Mouse (Mus musculus) brain, embryonic 14.5 days (tissue): Measurements from ENCODE around the gene Zbtb4. TPM values are rescaled to one million over a fixed set of nuclear protein-coding genes. Genes with fewer than 3 reads are reported as not detected.

Experiments
- DNase-seq: peaks from one replicate; pipeline ENCODE4 v3.0.0-alpha.2; 2011; ENCODE audit warnings: low read depth
- CTCF ChIP-seq: fragments of 200-500 bp; IDR thresholded peaks from 2 replicates; pipeline ENCODE4 v1.5.1; 2012; ENCODE audit warnings: inconsistent platforms, mild to moderate bottlenecking, moderate library complexity, borderline replicate concordance; ENCODE audit not compliant: insufficient read depth, insufficient read length; ENCODE audit errors: extremely low read depth
- POLR2A ChIP-seq: fragments of 200-500 bp; IDR thresholded peaks from 2 replicates; pipeline ENCODE4 v1.6.1; 2012; ENCODE audit warnings: mild to moderate bottlenecking, inconsistent platforms, borderline replicate concordance; ENCODE audit not compliant: poor library complexity, insufficient read depth, insufficient read length, severe bottlenecking; ENCODE audit errors: extremely low read depth
- polyA plus RNA-seq: library from polyadenylated mRNA; depleted of rRNA; stranded (reverse); fragments of >200 nt; gene quantifications from 2 replicates; pipeline ENCODE4 v1.2.3, GENCODE M21; 2012

Zbtb4 gene
- polyA plus RNA-seq, 1 experiment, result 12.1 TPM

DNA sequence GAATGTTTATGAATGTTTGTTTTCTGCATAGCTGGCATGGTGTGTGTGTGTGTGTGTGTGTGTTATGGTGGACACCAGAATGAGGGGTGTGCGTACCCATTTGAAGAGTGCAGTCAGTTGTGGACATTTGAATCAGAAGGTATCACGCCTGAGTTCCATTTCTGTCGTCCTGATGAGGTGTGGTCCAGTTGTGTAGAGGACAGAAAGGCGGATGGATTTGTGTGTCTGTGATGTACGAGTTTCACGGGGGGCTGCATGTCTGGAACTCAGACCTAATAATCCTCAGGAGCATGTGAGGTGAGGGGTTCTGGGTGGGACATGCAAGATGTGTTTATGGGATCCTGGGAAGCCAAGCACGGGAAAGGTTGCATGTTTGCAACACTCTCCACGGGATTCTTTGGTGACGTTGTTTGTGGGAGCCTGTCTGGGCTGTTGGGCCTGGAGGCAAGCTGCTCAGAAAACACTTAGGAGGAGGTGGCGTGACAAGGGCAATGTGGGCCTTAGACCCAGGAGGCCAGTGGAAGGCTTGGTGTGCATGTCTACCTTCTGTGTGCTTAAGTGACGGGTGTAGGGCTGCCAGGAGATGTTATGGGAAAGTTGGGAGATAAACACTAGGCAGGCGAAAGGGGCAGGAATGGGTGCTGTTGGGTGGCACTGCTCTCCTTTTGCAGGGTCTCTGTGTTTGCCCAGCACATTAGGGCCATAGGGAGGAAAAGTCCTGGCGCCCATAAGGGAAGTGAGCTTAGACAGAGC lies 1.3 kb downstream of the Zbtb4 start:
- TF ChIP-seq CTCF (no peak), POLR2A (no peak)
- DNase-seq, result no peak

DNA sequence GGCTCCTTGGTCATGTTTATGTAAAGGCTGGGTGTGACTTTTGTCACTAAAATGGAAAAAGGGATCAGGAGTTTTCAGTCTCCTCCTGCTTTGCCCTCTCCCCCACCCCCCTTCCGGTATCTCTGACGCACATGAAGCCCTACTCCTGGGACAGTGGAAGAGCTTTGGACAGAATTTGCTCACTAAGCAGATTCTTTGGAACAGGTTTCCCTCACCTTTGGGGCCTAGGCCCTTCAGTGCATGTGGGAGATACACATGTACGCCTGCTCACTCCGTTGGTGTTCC lies 1.9 kb downstream of the Zbtb4 start:
- TF ChIP-seq CTCF (no peak), POLR2A (no peak)
- no peak for DNase-seq

DNA sequence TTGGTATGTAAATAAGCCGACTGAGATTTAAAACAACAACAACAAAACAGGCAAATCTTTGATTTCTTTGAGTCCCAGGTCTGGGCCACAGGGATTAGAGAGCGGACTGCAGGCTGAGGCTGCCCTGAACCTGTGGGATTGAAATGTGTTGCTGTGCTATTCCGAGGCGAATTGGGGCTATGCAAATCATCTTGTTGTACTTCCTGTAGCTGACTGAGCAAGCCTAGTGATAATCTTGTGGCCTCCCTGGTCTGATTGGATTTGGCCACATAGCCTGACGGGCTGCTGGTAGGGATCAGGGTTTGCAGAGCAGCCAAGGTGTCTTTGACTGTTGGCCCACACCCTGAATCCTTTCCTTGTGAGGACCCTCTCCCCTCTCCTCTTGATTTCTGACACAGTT lies 9.2 kb downstream of the Zbtb4 start:
- DNase-seq, result no peak
- TF ChIP-seq POLR2A (no peak), CTCF (no peak)

DNA sequence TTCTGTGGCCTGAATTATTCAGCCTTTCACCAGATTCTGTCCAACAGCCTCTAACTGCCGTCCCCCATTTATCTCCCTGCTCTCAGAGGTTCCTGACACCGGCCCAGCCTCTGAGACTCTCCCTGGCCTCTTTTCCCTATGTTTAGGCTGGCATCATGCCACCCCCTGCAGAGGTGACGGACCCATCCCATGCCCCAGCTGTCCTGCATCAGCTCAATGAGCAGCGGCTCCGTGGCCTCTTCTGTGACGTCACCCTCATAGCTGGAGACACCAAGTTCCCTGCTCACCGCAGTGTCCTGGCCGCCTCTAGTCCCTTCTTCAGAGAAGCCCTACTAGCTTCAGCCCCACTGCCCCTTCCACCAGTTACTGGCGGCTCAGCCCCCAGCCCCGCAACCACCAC lies 10.0 kb downstream of the Zbtb4 start:
- TF ChIP-seq POLR2A (no peak), CTCF (no peak)
- no peak for DNase-seq

DNA sequence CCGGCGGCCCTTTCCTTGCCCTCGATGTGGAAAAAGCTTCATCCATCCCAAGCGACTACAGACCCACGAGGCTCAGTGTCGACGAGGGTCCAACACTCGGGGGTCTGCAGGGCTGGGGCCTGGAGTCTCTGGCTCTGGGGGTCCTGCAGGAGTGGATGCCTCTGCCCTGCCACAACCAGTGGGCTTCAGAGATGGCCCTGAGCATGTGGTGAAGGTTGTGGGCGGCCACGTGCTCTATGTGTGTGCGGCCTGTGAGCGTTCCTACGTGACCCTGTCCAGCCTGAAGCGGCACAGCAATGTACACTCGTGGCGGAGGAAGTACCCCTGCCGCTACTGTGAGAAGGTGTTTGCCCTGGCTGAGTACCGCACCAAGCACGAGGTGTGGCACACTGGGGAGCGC lies 10.8 kb downstream of the Zbtb4 start:
- TF ChIP-seq POLR2A, result no peak
- TF ChIP-seq CTCF, result no peak
- DNase-seq, result no peak

DNA sequence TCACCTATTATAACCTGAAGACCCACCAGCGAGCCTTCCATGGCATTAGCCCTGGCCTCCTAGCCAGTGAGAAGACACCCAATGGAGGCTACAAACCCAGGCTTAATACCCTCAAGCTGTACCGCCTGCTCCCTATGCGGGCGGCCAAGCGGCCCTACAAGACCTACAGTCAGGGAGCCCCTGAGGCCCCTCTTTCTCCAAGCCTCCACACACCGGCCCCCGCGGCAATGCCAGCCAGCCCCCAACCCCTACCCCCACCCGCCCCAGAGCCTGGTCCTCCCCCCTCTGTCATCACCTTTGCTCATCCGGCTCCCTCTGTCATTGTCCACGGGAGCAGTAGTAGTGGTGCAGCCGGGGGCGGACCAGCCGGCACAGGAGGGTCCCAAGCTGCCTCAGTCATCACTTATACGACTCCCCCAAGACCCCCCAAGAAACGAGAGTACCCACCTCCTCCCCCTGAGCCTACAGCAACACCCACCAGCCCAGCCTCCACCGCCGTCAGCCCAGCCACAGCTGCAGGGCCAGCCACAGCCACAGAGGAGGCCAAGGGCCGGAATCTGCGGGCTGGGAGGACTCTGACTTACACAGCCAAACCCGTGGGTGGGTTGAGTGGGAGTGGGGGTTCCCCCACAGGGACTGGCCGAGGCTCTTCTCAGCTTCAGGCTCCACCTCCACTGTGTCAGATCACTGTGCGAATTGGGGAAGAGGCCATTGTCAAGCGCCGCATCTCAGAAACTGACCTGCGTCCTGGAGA lies 12.0 kb downstream of the Zbtb4 start:
- no peak for DNase-seq
- TF ChIP-seq CTCF, result no peak
- no peak for TF ChIP-seq POLR2A

DNA sequence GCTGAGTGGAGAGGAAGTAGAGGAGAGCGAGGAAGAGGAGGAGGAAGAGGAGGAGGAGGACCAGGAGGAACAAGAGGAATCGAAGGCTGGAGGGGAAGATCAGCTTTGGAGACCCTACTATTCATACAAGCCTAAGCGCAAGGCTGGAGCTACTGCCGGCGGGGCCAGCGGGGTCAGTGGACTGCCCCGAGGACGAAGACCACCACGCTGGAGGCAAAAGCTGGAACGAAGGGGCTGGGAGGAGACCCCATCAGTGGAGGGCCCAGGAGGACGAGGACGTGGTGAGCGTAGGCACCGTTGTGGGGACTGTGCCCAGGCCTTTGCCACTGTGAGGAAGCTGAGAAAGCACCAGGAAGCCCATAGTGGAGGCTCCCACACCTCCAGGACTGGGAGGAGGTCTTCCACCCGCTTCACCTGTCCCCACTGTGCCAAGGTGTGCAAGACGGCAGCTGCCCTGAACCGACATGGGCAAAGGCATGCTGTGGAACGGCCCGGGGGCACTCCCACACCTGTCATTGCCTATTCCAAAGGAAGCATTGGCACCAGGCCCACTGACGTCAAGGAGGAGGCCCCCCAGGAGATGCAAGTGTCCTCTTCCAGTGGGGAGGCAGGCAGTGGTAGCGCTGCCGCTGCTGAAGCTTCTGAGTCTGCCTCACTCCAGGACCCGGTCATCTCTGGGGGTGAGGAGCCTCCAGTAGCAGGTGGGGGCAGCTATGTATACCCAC lies 12.7 kb downstream of the Zbtb4 start:
- no peak for DNase-seq
- no peak for TF ChIP-seq POLR2A
- TF ChIP-seq CTCF, result no peak

DNA sequence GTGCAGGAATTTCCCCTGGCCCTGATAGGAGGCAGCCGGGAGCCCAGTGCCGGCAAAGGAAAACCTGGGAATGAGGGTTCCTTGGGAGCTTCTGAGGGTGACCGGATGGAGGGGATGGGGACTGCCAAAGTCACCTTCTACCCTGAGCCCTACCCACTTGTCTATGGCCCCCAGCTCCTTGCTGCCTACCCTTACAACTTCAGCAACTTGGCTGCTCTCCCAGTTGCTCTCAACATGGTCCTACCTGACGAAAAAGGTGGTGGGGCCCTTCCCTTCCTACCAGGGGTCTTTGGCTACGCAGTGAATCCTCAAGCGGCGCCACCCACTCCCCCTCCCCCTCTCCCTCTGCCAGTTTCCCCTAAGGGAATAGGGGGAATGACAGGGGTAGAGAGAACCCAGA lies 13.3 kb downstream of the Zbtb4 start:
- DNase-seq, result no peak
- TF ChIP-seq CTCF (no peak), POLR2A (no peak)

DNA sequence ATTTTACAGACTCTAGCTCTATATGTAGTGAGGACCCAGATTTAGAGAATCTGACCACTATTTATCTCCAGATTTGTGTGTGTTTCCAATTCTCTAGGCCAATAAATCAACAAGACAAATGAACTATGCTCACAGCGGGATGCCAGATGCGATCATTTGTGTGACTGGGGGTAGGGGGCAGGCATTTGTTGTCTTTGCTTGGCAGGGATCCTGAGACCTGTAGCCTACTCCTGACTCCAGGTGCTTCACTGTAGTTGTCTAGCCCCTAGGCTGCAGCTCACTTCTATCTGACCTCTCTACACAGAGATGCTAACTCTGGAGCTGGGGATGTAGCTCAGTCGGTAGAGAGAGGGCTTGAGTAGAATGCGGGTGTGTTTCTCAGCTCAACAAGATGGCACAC lies 16.1 kb downstream of the Zbtb4 start:
- TF ChIP-seq POLR2A (no peak), CTCF (no peak)
- DNase-seq, result no peak

DNA sequence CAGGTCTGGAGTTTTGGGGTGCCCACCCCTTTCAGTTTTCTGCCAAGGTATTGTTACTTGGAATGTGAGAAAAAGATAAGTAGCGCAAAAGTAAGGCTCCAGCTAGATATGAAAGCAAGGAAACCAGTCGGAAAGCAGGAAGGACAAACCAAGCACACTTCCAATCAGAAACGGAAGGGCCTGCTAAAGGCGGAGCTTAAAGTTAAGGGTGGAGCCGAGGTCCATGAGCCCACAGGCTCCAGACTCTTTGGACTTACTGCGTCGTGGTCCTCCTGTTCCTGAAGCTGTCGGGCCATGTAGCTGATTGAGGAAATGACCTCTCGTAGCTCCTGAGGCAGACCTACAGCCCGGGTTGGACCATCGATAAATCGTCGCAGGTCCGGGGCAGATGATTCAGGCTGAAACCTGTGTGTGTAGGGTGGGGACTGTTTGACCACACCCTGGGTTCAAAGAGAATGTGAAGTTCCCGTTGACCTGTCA lies 19.1 kb downstream of the Zbtb4 start:
- TF ChIP-seq CTCF (no peak), POLR2A (no peak)
- no peak for DNase-seq

DNA sequence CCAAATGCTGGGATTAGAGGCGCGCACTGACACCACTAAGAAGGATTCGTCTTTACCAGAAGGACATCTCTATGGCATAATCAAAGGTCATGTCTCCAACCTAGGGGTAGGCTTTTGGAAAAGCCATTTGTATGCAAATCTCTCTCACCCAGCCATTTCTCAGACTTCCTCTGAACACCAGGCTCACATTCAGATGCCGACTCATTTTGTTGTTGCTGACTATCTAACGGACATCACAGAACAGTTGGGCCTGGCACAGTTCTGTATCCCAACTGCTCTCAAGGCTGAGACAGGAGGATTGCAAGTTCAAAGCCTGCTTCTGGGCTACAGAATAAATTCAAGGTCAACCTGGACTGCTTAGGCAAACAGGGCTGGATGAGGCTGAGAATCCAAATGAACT lies 21.6 kb downstream of the Zbtb4 start:
- no peak for DNase-seq
- TF ChIP-seq CTCF (no peak), POLR2A (no peak)
